Mouse (Mus musculus) ES-E14 (cell line): Measurements from ENCODE around the gene Slc23a2.

Experiments
- CHD2 ChIP-seq: IDR thresholded peaks from 2 replicates; pipeline ENCODE4 v1.6.1; 2014; ENCODE audit warnings: mild to moderate bottlenecking, low read depth, low read length, inconsistent platforms
- ZC3H11A ChIP-seq: IDR thresholded peaks from 2 replicates; pipeline ENCODE4 v1.6.1; 2012; ENCODE audit warnings: low read depth, mild to moderate bottlenecking, inconsistent platforms, low read length, borderline replicate concordance

DNA sequence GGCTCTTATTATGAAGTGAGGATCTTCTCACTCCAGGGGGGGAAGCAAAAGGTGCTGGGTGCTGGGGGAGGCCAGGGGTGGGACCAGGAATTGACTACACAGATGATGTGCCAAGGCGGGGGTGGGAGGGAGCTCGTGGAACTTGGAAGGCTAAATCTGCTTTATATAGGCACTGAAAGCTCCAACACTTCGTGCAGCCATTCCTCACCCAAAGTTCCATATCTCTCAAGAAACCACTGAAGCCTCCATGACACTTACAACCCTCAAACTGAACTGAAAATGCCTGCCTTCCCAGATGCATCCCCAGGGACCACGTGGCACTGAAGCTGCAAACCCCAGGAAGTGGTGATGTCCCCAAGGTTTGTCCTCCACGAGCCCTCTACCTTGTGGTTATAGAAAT lies 141.0 kb downstream of the Slc23a2 start:
- TF ChIP-seq CHD2, result no peak
- no peak for TF ChIP-seq ZC3H11A
